Mouse (Mus musculus): ENCODE measurements around the gene Arhgef28. TPM values are rescaled to one million over a fixed set of nuclear protein-coding genes. Genes with fewer than 3 reads are reported as not detected.

Arhgef28 gene
- polyA plus RNA-seq, 1 experiment from 2014 or later, result 19.9 TPM

DNA sequence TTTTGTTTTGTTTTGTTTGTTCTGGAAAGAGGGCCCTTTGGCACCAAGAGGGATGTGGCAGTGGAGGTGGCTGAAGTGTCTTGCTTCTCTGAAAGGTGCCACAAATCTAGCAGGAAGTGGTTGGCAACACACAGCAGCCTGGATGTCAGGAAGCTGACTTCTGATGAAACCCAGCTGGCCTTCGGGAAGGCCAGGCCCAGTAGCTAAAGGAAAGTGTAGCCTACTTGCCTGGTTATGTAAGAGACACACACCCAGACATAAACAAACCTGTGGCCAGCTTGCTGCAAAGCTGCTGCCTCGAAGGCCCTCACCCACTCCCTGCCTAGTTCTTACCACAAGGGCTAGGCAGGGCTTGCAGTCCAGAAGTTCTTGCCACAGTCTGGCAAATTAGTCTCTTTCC lies 204.1 kb downstream of the Arhgef28 start:
- no peaks in the 10 kb centered on the region for H3K36me3 ChIP-seq
- H3K27me3 ChIP-seq, result no peaks in the 10 kb centered on the region
- H3K4me3 ChIP-seq, result no peak overlapping the region
- peaks cover 14% of the 10 kb centered on the region for H3K4me1 ChIP-seq (replicated peaks)
- H3K4me2 ChIP-seq, result no peak overlapping the region
- WGBS, result 73% methylated on average over 2 of the region's 2 CpGs
- no peak overlapping the region for H3K27ac ChIP-seq (replicated peaks)
- no peak overlapping the region for H3K9ac ChIP-seq
- no peak for ATAC-seq (ENCODE audit: low read depth)
- H3K9me3 ChIP-seq, result no peaks in the 10 kb centered on the region

DNA sequence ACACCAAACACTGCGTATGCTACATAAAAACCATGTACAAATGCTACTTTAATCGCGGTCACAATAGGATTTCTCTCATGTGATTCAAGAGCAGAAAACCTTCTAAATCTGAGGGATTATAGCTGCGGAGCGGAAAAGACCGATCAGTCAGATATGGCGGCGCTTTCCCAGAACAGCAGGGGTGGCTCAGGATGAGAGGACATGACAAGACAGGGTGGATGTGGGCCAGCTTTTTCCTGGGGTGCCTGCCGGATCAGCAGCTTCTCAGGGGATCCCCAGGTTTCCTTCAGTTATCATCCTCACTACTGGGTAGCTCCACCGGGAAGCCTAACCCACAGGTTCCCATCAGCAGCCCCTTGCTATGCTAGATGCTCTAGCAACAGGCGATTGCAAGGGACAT lies 204.5 kb downstream of the Arhgef28 start:
- Histone ChIP-seq H3K27me3 (no peaks in the 10 kb centered on the region), H3K4me2 (no peak overlapping the region), H3K9ac (no peak overlapping the region), H3K36me3 (no peaks in the 10 kb centered on the region), H3K4me1 (replicated peaks) (peaks cover 14% of the 10 kb centered on the region), H3K9me3 (no peaks in the 10 kb centered on the region), H3K27ac (replicated peaks) (no peak overlapping the region), H3K4me3 (no peak overlapping the region)
- no peak for ATAC-seq (ENCODE audit: low read depth)
- WGBS, result 85% methylated on average over 11 of the region's 11 CpGs

- Histone ChIP-seq H3K27me3 (no peaks in the 10 kb centered on the region), H3K4me2 (no peak overlapping the region), H3K36me3 (no peaks in the 10 kb centered on the region), H3K9me3 (no peaks in the 10 kb centered on the region), H3K27ac (replicated peaks) (no peak overlapping the region), H3K9ac (no peak overlapping the region), H3K4me3 (no peak overlapping the region), H3K4me1 (replicated peaks) (peaks cover 14% of the 10 kb centered on the region)
- ATAC-seq (ENCODE audit: low read depth), result no peak
- 84% methylated on average over 9 of the region's 9 CpGs for WGBS
Measured at GRCm38 (mm10) chr13:98000841-98001240, 205.4 kb downstream of the Arhgef28 start.

- Histone ChIP-seq H3K36me3 (no peaks in the 10 kb centered on the region), H3K9me3 (no peaks in the 10 kb centered on the region), H3K27ac (replicated peaks) (no peak overlapping the region), H3K4me2 (no peak overlapping the region), H3K27me3 (no peaks in the 10 kb centered on the region), H3K4me3 (no peak overlapping the region), H3K9ac (no peak overlapping the region), H3K4me1 (replicated peaks) (peaks cover 14% of the 10 kb centered on the region)
- 44% methylated on average over 8 of the region's 8 CpGs for WGBS
- peak; percentile 40; the same call in 1 of the 2 replicates for ATAC-seq (ENCODE audit: low read depth)
Measured at GRCm38 (mm10) chr13:97999130-97999529, 207.1 kb downstream of the Arhgef28 start.

- H3K27ac ChIP-seq (replicated peaks), result no peak overlapping the region
- 11% methylated on average over 8 of the region's 8 CpGs for WGBS
- H3K36me3 ChIP-seq, result no peaks in the 10 kb centered on the region
- no peak overlapping the region for H3K9ac ChIP-seq
- H3K9me3 ChIP-seq, result no peaks in the 10 kb centered on the region
- peak; percentile 73; the same call in 1 of the 2 replicates for ATAC-seq (ENCODE audit: low read depth)
- no peaks in the 10 kb centered on the region for H3K27me3 ChIP-seq
- no peak overlapping the region for H3K4me2 ChIP-seq
- peaks cover 14% of the 10 kb centered on the region for H3K4me1 ChIP-seq (replicated peaks)
- no peak overlapping the region for H3K4me3 ChIP-seq
Measured at GRCm38 (mm10) chr13:97998570-97998969, 207.7 kb downstream of the Arhgef28 start.

DNA sequence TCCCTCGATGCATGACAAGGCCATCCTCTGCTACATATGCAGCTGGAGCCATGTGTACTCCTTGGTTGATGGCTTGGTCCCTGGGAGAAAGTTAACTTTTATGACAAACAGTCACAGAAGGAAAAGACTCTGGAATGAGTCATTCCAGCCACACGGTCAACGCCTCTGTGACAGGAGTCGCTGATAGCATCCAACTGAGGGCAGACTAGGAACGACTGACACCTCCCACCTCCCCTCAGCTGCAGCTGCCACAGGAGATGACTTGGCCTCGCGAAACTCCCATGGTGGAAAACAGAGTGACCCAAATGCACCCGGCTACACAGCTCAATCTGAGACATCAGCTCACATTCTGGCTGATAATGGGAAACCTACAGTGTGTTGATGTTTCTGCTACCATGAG lies 215.3 kb downstream of the Arhgef28 start:
- H3K4me1 ChIP-seq (replicated peaks), result no peaks in the 10 kb centered on the region
- H3K27ac ChIP-seq (replicated peaks), result no peak overlapping the region
- no peak overlapping the region for H3K9ac ChIP-seq
- no peak for ATAC-seq (ENCODE audit: low read depth)
- H3K4me3 ChIP-seq, result no peak overlapping the region
- whole genome bisulfite sequencing, result 77% methylated on average over 8 of the region's 8 CpGs
- H3K27me3 ChIP-seq, result no peaks in the 10 kb centered on the region
- no peaks in the 10 kb centered on the region for H3K9me3 ChIP-seq
- no peaks in the 10 kb centered on the region for H3K36me3 ChIP-seq
- no peak overlapping the region for H3K4me2 ChIP-seq

DNA sequence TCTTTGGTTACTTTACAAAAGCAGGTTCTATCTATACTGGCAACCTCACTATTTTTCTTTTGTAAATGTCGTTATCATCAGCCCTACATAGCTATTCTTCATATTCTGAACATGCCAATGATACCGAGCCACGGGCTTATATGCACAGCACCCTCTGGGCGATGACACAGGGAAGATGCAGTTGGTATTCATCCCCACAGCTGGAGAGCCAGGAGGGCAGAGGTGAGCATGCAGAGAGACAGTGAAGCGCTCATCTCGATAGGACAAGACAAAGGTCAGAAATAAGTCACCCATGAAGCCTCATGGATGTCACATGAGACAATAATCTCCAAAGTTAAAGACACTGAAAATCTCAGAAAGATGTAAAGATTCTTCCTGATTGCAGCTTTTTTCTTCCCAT lies 217.4 kb downstream of the Arhgef28 start:
- ATAC-seq (ENCODE audit: low read depth), result no peak
- H3K9me3 ChIP-seq, result no peaks in the 10 kb centered on the region
- no peak overlapping the region for H3K4me2 ChIP-seq
- no peaks in the 10 kb centered on the region for H3K4me1 ChIP-seq (replicated peaks)
- H3K9ac ChIP-seq, result no peak overlapping the region
- no peak overlapping the region for H3K4me3 ChIP-seq
- H3K36me3 ChIP-seq, result no peaks in the 10 kb centered on the region
- H3K27me3 ChIP-seq, result no peaks in the 10 kb centered on the region
- WGBS, result 90% methylated on average over 6 of the region's 6 CpGs
- H3K27ac ChIP-seq (replicated peaks), result no peak overlapping the region

- H3K4me1 ChIP-seq (replicated peaks), result peaks cover 3% of the 10 kb centered on the region; the same call in 1 of the 2 replicates
- H3K9me3 ChIP-seq, result no peaks in the 10 kb centered on the region
- ATAC-seq (ENCODE audit: low read depth), result no peak
- H3K4me2 ChIP-seq, result no peak overlapping the region
- no peak overlapping the region for H3K9ac ChIP-seq
- no peaks in the 10 kb centered on the region for H3K36me3 ChIP-seq
- no peak overlapping the region for H3K4me3 ChIP-seq
- no peaks in the 10 kb centered on the region for H3K27me3 ChIP-seq
- no peak overlapping the region for H3K27ac ChIP-seq (replicated peaks)
- WGBS, result 87% methylated on average over 6 of the region's 6 CpGs
Measured at GRCm38 (mm10) chr13:97986691-97987090, 219.5 kb downstream of the Arhgef28 start.

GRCm38 (mm10) chr13:97977104-97977503 lies 229.1 kb downstream of the Arhgef28 start:
- no peaks in the 10 kb centered on the region for H3K9me3 ChIP-seq
- ATAC-seq (ENCODE audit: low read depth), result no peak
- peaks cover 9% of the 10 kb centered on the region; the same call in 1 of the 2 replicates for H3K36me3 ChIP-seq
- no peak overlapping the region for H3K4me2 ChIP-seq
- no peaks in the 10 kb centered on the region for H3K27me3 ChIP-seq
- 85% methylated on average over 9 of the region's 9 CpGs for WGBS
- no peak overlapping the region for H3K27ac ChIP-seq (replicated peaks)
- no peak overlapping the region for H3K4me3 ChIP-seq
- peaks cover 5% of the 10 kb centered on the region; the same call in 1 of the 2 replicates for H3K4me1 ChIP-seq (replicated peaks)
- H3K9ac ChIP-seq, result no peak overlapping the region

DNA sequence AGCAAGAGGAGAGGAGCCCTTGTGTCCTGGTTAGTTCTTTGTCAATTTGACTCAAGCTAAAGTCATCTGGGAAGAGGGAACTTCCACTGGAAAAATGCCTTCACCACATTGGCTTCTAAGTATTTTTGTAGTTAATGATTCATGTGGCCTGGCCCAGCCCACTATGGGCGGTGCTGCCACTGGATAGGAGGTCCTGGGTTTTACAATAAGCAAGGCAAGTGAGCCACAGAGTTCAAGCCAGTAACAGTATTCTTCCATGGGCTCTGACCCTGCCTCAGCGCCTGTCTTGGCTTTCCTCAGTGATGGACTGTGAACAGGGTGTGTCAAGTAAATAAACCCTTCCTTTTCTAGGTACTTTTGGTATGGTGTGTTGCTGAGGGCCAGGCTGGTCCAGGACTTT lies 229.6 kb downstream of the Arhgef28 start:
- ATAC-seq (ENCODE audit: low read depth), result no peak
- 78% methylated on average over 2 of the region's 2 CpGs for WGBS
- H3K36me3 ChIP-seq, result peaks cover 9% of the 10 kb centered on the region; the same call in 1 of the 2 replicates

DNA sequence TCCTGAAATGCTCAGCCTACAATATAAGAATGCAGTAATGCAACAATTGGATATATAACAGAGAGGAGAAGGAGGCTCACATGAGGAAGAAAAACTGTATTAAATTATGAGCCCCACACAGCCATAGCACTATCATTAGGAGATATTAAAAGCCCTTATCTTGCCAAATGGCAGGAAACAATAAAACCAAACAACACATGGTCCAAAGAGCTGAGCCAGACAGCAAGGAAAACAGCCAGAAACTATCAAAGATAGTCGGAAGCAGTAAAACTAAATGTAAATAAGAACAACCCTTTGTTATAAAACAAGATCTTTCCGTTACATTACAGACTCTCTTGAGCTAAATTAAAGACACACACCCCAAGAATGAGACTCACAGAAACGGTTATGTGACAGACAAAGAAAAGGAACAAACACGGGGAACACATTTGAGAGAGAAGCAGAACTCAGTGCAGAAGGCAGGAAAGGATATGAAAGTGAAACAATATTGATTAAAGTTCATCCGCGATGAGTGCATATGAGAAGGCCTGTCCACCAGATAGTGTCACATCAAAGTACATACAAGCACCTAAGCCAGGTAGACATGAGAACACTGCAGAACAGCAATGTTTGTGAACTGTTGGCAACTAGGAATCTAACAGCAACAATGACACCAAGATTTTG lies 231.6 kb downstream of the Arhgef28 start:
- H3K9ac ChIP-seq, result no peak overlapping the region
- H3K4me2 ChIP-seq, result no peak overlapping the region
- H3K27ac ChIP-seq (replicated peaks), result no peak overlapping the region
- no peak overlapping the region for H3K4me3 ChIP-seq
- H3K36me3 ChIP-seq, result peaks cover 9% of the 10 kb centered on the region; the same call in 1 of the 2 replicates
- no peaks in the 10 kb centered on the region for H3K4me1 ChIP-seq (replicated peaks)
- no peak for ATAC-seq (ENCODE audit: low read depth)
- 87% methylated on average over 6 of the region's 6 CpGs for WGBS
- H3K9me3 ChIP-seq, result no peaks in the 10 kb centered on the region
- no peaks in the 10 kb centered on the region for H3K27me3 ChIP-seq

More for the DNA sequence above, 229.6 kb downstream of the Arhgef28 start:
- no peak overlapping the region for H3K4me2 ChIP-seq
- H3K4me3 ChIP-seq, result no peak overlapping the region
- peaks cover 1% of the 10 kb centered on the region; the same call in 1 of the 2 replicates for H3K4me1 ChIP-seq (replicated peaks)
- no peak overlapping the region for H3K27ac ChIP-seq (replicated peaks)
- no peak overlapping the region for H3K9ac ChIP-seq
- H3K9me3 ChIP-seq, result no peaks in the 10 kb centered on the region
- H3K27me3 ChIP-seq, result no peaks in the 10 kb centered on the region

GRCm38 (mm10) chr13:97973915-97974314 lies 232.3 kb downstream of the Arhgef28 start:
- H3K4me3 ChIP-seq, result no peak overlapping the region
- H3K9me3 ChIP-seq, result no peaks in the 10 kb centered on the region
- H3K4me2 ChIP-seq, result no peak overlapping the region
- no peaks in the 10 kb centered on the region for H3K27me3 ChIP-seq
- no peak overlapping the region for H3K27ac ChIP-seq (replicated peaks)
- peaks cover 9% of the 10 kb centered on the region; the same call in 1 of the 2 replicates for H3K36me3 ChIP-seq
- no peaks in the 10 kb centered on the region for H3K4me1 ChIP-seq (replicated peaks)
- no peak overlapping the region for H3K9ac ChIP-seq
- 68% methylated on average over 4 of the region's 4 CpGs for WGBS
- no peak for ATAC-seq (ENCODE audit: low read depth)

DNA sequence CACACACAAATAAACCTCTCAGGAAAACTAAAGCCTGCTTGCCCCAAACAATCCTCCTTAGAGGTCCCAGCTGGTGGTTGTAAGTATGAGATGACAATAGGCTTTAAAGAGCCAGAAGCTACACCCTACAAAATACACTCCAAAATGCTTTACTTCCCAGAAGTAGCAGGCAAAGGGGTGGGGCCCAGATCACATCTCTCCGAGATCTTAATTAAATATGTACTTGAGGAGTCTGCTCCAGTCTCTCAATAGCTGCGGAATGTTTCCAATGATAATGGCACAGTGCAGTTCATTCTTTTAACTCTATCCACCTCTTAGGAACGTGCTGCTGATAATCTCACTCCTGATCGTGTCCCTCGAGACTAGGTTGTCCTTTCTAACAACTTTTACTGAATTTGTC lies 240.2 kb downstream of the Arhgef28 start:
- Histone ChIP-seq H3K9ac (no peak overlapping the region), H3K4me2 (no peak overlapping the region), H3K4me3 (no peak overlapping the region), H3K9me3 (no peaks in the 10 kb centered on the region), H3K36me3 (no peaks in the 10 kb centered on the region), H3K4me1 (replicated peaks) (no peaks in the 10 kb centered on the region), H3K27ac (replicated peaks) (no peak overlapping the region), H3K27me3 (no peaks in the 10 kb centered on the region)
- ATAC-seq (ENCODE audit: low read depth), result no peak
- WGBS, result 81% methylated on average over 5 of the region's 5 CpGs
